Mouse (Mus musculus) liver, postnatal 0 days (tissue): ENCODE measurements at regions not wholly inside any gene's neighbourhood (a gene's known extent, or its start where the extent isn't known, plus 50 kb on each side); places are given as distances from the start of the nearest gene placed in this dataset.

Source experiments
- CTCF ChIP-seq: sonication (generic); IDR thresholded peaks from 2 replicates; pipeline ENCODE4 v1.5.1; 2016; ENCODE audit warnings: antibody characterized with exemption, low read depth
- EP300 ChIP-seq: IDR thresholded peaks from 2 replicates; pipeline ENCODE4 v1.6.1; 2016; ENCODE audit warnings: antibody characterized with exemption, low read depth, mild to moderate bottlenecking

DNA sequence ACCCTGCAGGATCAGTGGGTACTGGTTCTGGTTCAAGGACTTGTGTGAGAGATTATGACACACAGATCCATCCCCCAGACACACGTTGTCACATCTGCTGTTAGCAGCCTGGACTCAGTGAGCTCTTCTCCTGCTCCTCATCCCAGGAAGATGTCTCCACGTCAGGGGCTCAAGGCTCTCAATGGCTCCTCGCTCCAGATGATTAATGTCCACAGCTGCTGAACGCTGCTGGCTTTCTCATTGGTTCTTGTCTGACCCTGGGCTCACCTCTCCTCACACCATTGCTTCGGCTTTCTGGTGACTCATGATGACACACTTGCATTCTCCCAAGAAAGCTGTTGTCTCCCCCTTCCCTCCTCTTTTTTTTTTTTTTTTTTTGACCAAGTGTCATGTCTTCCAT, 116.2 kb downstream of the Gadd45g start:
- TF ChIP-seq EP300 (no peak), CTCF (no peak)
